Mouse (Mus musculus): ENCODE data around the gene Alg14.

- TF ChIP-seq UBTF (IDR thresholded peaks at IDR 0.05; ENCODE audit: low read depth, low read length) (no peak), EP300 (IDR thresholded peaks at IDR 0.05; ENCODE audit: low read length) (no peak)
Observed at GRCm38 (mm10) chr3:121362002-121362401, 70.4 kb downstream of the Alg14 start.
